19 mouse cellular contexts compared by ENCODE assay signal in genomic region chr8:9226767-9227166, GRCm38 (mm10).
DNase-seq lines count a peak whose midpoint lies in the region; ATAC-seq and TF ChIP-seq lines count a peak whose summit lies in the region.
"Had no signal": no experiment of that assay in that cellular context is flagged by ENCODE, and none has a peak within 500 bp of the region (broad histone marks: within the 10 kb centered on the region; RNA-seq: fewer than 3 reads in every experiment).

No protein-coding gene starts in this region.

- WGBS in forebrain, embryonic 13.5 days = 85% methylated on average over 7 of the region's 7 CpGs

- H3K36me3 ChIP-seq in forebrain, embryonic 13.5 days (ENCODE audit: poor library complexity, severe bottlenecking) = no peaks in the 10 kb centered on the region
- H3K36me3 ChIP-seq: forebrain, embryonic 10.5 days; heart, embryonic 12.5 days; hindbrain, embryonic 15.5 days; kidney, embryonic 15.5 days; limb, embryonic 13.5 days; lung, embryonic 15.5 days; midbrain, embryonic 10.5 days had no signal

- no peaks in the 10 kb centered on the region for H3K27me3 ChIP-seq in forebrain, embryonic 13.5 days
- H3K27me3 ChIP-seq: heart, embryonic 12.5 days; hindbrain, embryonic 15.5 days; kidney, embryonic 15.5 days; limb, embryonic 13.5 days; lung, embryonic 15.5 days had no signal

- peak overlapping the region; percentile 43; the same call in 1 of the 2 replicates for H3K27ac ChIP-seq in layer of hippocampus, adult 2 months
- H3K27ac ChIP-seq in left cerebral cortex, adult 2 months = no peak overlapping the region
- no peak overlapping the region for H3K27ac ChIP-seq in forebrain, embryonic 13.5 days
- H3K27ac ChIP-seq: forebrain, embryonic 10.5 days; hindbrain, embryonic 15.5 days; kidney, embryonic 15.5 days; limb, embryonic 13.5 days; liver, embryonic 14.5 days; lung, embryonic 15.5 days; midbrain, embryonic 10.5 days had no signal

- H3K4me1 ChIP-seq in forebrain, embryonic 13.5 days = peaks cover 9% of the 10 kb centered on the region
- H3K4me1 ChIP-seq: kidney, embryonic 15.5 days; limb, embryonic 13.5 days; lung, embryonic 15.5 days had no signal

- H3K9ac ChIP-seq in forebrain, embryonic 13.5 days = no peak overlapping the region
- H3K9ac ChIP-seq: heart, embryonic 12.5 days; hindbrain, embryonic 15.5 days; kidney, embryonic 15.5 days; limb, embryonic 13.5 days; liver, embryonic 14.5 days; lung, embryonic 15.5 days had no signal

- peak; percentile 77 to 84 for DNase-seq in frontal cortex, adult 2 months (ENCODE audit: extremely low spot score in 1 of 2, low spot score in 1 of 2)
- DNase-seq in layer of hippocampus, adult 2 months (ENCODE audit: low spot score in 2 of 2) = peak; percentile 61 to 65
- peak; percentile 36 to 54 for DNase-seq in left cerebral cortex, adult 2 months (ENCODE audit: extremely low spot score in 1 of 2, low spot score in 2 of 2)
- peak; percentile 69 for DNase-seq in right cerebral cortex, postnatal 25 days
- no peak for DNase-seq in urinary bladder, postnatal 25 days (ENCODE audit: low spot score)
- no peak for DNase-seq in gastrocnemius, postnatal 36 days
- DNase-seq: cerebellum, adult 2 months; cerebellum, postnatal 36 days; lung, postnatal 4 days had no signal

- ATAC-seq in forebrain, embryonic 13.5 days = no peak
- ATAC-seq: intestine, embryonic 16.5 days had no signal

- intact Hi-C loops in left cerebral cortex, adult 2 months (cut with DNase I) = loop anchor here (2.0 kb wide), 1 partner anchor 546 kb away; no protein-coding TSS in a partner anchor
- intact Hi-C loops in gastrocnemius, postnatal 36 days (cut with DNase I) = no loop called here

- H3K4me2 ChIP-seq in forebrain, embryonic 13.5 days = no peak overlapping the region
- H3K4me2 ChIP-seq: heart, embryonic 12.5 days; hindbrain, embryonic 15.5 days; kidney, embryonic 15.5 days; limb, embryonic 13.5 days; lung, embryonic 15.5 days had no signal

- H3K9me3 ChIP-seq in forebrain, embryonic 13.5 days (replicated peaks) = no peaks in the 10 kb centered on the region
- H3K9me3 ChIP-seq: forebrain, embryonic 10.5 days; heart, embryonic 12.5 days; hindbrain, embryonic 15.5 days; kidney, embryonic 15.5 days; limb, embryonic 13.5 days; lung, embryonic 15.5 days; midbrain, embryonic 10.5 days had no signal

- no peak for TF ChIP-seq CTCF in layer of hippocampus, adult 2 months (conservative IDR thresholded peaks at IDR 0.05)
- TF ChIP-seq CTCF in left cerebral cortex, adult 2 months (IDR thresholded peaks at IDR 0.05) = no peak

- no peak overlapping the region for H3K4me3 ChIP-seq in layer of hippocampus, adult 2 months
- no peak overlapping the region for H3K4me3 ChIP-seq in left cerebral cortex, adult 2 months
- H3K4me3 ChIP-seq in forebrain, embryonic 13.5 days = no peak overlapping the region
- H3K4me3 ChIP-seq: forebrain, embryonic 10.5 days; heart, embryonic 12.5 days; hindbrain, embryonic 15.5 days; kidney, embryonic 15.5 days; limb, embryonic 13.5 days; lung, embryonic 15.5 days; midbrain, embryonic 10.5 days had no signal

Comparison
In these comparisons a context has a peak if more than half of its experiments do, and no peak if none do; other contexts are left out.
1. DNase-seq: peak in frontal cortex, adult 2 months (2 of 2), layer of hippocampus, adult 2 months (2 of 2), left cerebral cortex, adult 2 months (2 of 2) and right cerebral cortex, postnatal 25 days (single experiment); none in urinary bladder, postnatal 25 days (single experiment) and gastrocnemius, postnatal 36 days (0 of 2).